Mouse (Mus musculus): Measurements from ENCODE around the gene Smco4. TPM values are rescaled to one million over a fixed set of nuclear protein-coding genes. Genes with fewer than 3 reads are reported as not detected.
"Not testable (repeated sequence)": the region's sequence is repeated elsewhere in the genome, so short reads cannot be mapped to it uniquely, and the experiment has no call there.

Smco4 gene
- polyA plus RNA-seq, 1 experiment, result 1.6 TPM

- Histone ChIP-seq H3K4me3 (ENCODE audit: insufficient read depth, low read length) (no peak overlapping the region), H3K4me1 (ENCODE audit: control insufficient read depth, insufficient read depth, low read length) (peaks cover 15% of the 10 kb centered on the region), H3K27ac (ENCODE audit: insufficient read depth, low read depth, low read length) (no peak overlapping the region)
- TF ChIP-seq POLR2A (IDR thresholded peaks at IDR 0.05; ENCODE audit: borderline replicate concordance, low read depth, low read length) (no peak), CTCF (IDR thresholded peaks at IDR 0.05; ENCODE audit: low read depth, low read length) (no peak)
Observed at GRCm38 (mm10) chr9:15535418-15535817, 42.2 kb downstream of the Smco4 start.

GRCm38 (mm10) chr9:15536861-15537426, 43.7 kb downstream of the Smco4 start:
- Histone ChIP-seq H3K4me1 (ENCODE audit: control insufficient read depth, insufficient read depth, low read length) (peaks cover 30% of the 10 kb centered on the region), H3K4me3 (ENCODE audit: insufficient read depth, low read length) (no peak overlapping the region), H3K27ac (ENCODE audit: insufficient read depth, low read depth, low read length) (no peak overlapping the region)
- no peak for TF ChIP-seq POLR2A (IDR thresholded peaks at IDR 0.05; ENCODE audit: borderline replicate concordance, low read depth, low read length)
- TF ChIP-seq CTCF (IDR thresholded peaks at IDR 0.05; ENCODE audit: low read depth, low read length), result no peak

GRCm38 (mm10) chr9:15537455-15538048, 44.3 kb downstream of the Smco4 start:
- Histone ChIP-seq H3K4me3 (ENCODE audit: insufficient read depth, low read length) (no peak overlapping the region), H3K27ac (ENCODE audit: insufficient read depth, low read depth, low read length) (no peak overlapping the region), H3K4me1 (ENCODE audit: control insufficient read depth, insufficient read depth, low read length) (peaks cover 35% of the 10 kb centered on the region)
- no peak for TF ChIP-seq CTCF (IDR thresholded peaks at IDR 0.05; ENCODE audit: low read depth, low read length)
- TF ChIP-seq POLR2A (IDR thresholded peaks at IDR 0.05; ENCODE audit: borderline replicate concordance, low read depth, low read length), result no peak

GRCm38 (mm10) chr9:15538979-15539533, 45.8 kb downstream of the Smco4 start:
- no peak overlapping the region for H3K4me3 ChIP-seq (ENCODE audit: insufficient read depth, low read length)
- H3K4me1 ChIP-seq (ENCODE audit: control insufficient read depth, insufficient read depth, low read length), result peaks cover 34% of the 10 kb centered on the region
- no peak for TF ChIP-seq POLR2A (IDR thresholded peaks at IDR 0.05; ENCODE audit: borderline replicate concordance, low read depth, low read length)
- H3K27ac ChIP-seq (ENCODE audit: insufficient read depth, low read depth, low read length), result no peak overlapping the region

- Histone ChIP-seq H3K27ac (ENCODE audit: insufficient read depth, low read depth, low read length) (peak overlapping the region; percentile 75), H3K4me3 (ENCODE audit: insufficient read depth, low read length) (no peak overlapping the region), H3K4me1 (ENCODE audit: control insufficient read depth, insufficient read depth, low read length) (peaks cover 32% of the 10 kb centered on the region)
- TF ChIP-seq POLR2A (IDR thresholded peaks at IDR 0.05; ENCODE audit: borderline replicate concordance, low read depth, low read length) (no peak), CTCF (IDR thresholded peaks at IDR 0.05; ENCODE audit: low read depth, low read length) (no peak)
Observed at GRCm38 (mm10) chr9:15541735-15542354, 48.6 kb downstream of the Smco4 start.

GRCm38 (mm10) chr9:15550461-15550961, 57.3 kb downstream of the Smco4 start:
- TF ChIP-seq POLR2A (IDR thresholded peaks at IDR 0.05; ENCODE audit: borderline replicate concordance, low read depth, low read length) (no peak), CTCF (IDR thresholded peaks at IDR 0.05; ENCODE audit: low read depth, low read length) (no peak)

GRCm38 (mm10) chr9:15551073-15551472, 57.8 kb downstream of the Smco4 start:
- H3K4me1 ChIP-seq (ENCODE audit: control insufficient read depth, insufficient read depth, low read length); H3K27ac ChIP-seq (ENCODE audit: insufficient read depth, low read depth, low read length); H3K4me3 ChIP-seq (ENCODE audit: insufficient read depth, low read length): not testable (repeated sequence)

More at GRCm38 (mm10) chr9:15550461-15550961, 57.3 kb downstream of the Smco4 start:
- Histone ChIP-seq H3K4me1 (ENCODE audit: control insufficient read depth, insufficient read depth, low read length) (peaks cover 7% of the 10 kb centered on the region), H3K4me3 (ENCODE audit: insufficient read depth, low read length) (no peak overlapping the region), H3K27ac (ENCODE audit: insufficient read depth, low read depth, low read length) (no peak overlapping the region)

- no peak overlapping the region for H3K4me3 ChIP-seq (ENCODE audit: insufficient read depth, low read length)
- H3K27ac ChIP-seq (ENCODE audit: insufficient read depth, low read depth, low read length), result no peak overlapping the region
- TF ChIP-seq POLR2A (IDR thresholded peaks at IDR 0.05; ENCODE audit: borderline replicate concordance, low read depth, low read length), result no peak
- H3K4me1 ChIP-seq (ENCODE audit: control insufficient read depth, insufficient read depth, low read length), result peaks cover 7% of the 10 kb centered on the region
Observed at GRCm38 (mm10) chr9:15551933-15552851, 59.0 kb downstream of the Smco4 start.

- H3K27ac ChIP-seq (ENCODE audit: insufficient read depth, low read depth, low read length), result no peak overlapping the region
- H3K4me1 ChIP-seq (ENCODE audit: control insufficient read depth, insufficient read depth, low read length), result peaks cover 7% of the 10 kb centered on the region
- TF ChIP-seq POLR2A (IDR thresholded peaks at IDR 0.05; ENCODE audit: borderline replicate concordance, low read depth, low read length) (no peak), CTCF (IDR thresholded peaks at IDR 0.05; ENCODE audit: low read depth, low read length) (no peak)
- H3K4me3 ChIP-seq (ENCODE audit: insufficient read depth, low read length), result no peak overlapping the region
Observed at GRCm38 (mm10) chr9:15553322-15553721, 60.1 kb downstream of the Smco4 start.
